Mouse (Mus musculus) gastrocnemius, adult 18-20 months (tissue): ENCODE measurements around the gene Tmem63a. TPM values are rescaled to one million over a fixed set of nuclear protein-coding genes. Genes with fewer than 3 reads are reported as not detected.

Experiments
- DNase-seq: peaks from one replicate; pipeline ENCODE4 v3.0.0; 2021; ENCODE audit warnings: low spot score
- total RNA-seq, 2 experiments: library from RNA; stranded (reverse); gene quantifications; 2 replicates each; pipeline ENCODE4 v1.2.3; 2021

Gene Tmem63a
- total RNA-seq, 2 experiments from 2014 or later, result 14.5 to 15.6 TPM

DNA sequence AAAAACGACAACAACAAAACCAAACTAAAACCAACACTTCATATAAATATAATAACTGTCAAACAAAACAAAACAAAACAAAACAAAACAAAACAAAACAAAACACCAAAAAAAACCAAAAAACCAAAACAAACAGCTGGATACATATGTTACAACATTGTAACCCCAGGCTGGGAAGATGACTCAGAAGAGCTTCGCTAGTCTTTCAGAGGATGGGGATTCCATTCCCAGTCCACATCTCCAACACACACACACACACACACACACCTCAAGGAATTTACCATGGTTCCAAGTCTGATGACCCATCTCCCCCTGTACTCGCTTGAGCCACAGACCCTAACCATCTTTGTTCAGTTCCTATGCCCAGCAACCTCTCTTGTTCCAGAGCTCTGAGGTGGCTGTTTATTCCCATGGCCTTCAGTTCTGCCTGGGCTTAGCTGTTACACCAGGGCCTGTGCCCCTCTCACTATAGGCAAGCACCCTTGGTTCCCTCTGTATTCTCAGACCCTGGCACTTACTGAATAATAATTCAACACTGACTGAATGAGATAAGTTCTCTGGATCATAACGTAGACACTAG, 67.0 kb downstream of the Tmem63a start:
- DNase-seq, result no peak

- peak; percentile 80 for DNase-seq
Observed at GRCm38 (mm10) chr1:181009754-181010153, 67.6 kb downstream of the Tmem63a start.

GRCm38 (mm10) chr1:181010171-181010932, 68.2 kb downstream of the Tmem63a start:
- no peak for DNase-seq

- DNase-seq, result no peak
Observed at GRCm38 (mm10) chr1:181011601-181012000, 69.5 kb downstream of the Tmem63a start.

- no peak for DNase-seq
Observed at GRCm38 (mm10) chr1:181012416-181012815, 70.3 kb downstream of the Tmem63a start.

- no peak for DNase-seq
Observed at GRCm38 (mm10) chr1:181013446-181013845, 71.3 kb downstream of the Tmem63a start.

DNA sequence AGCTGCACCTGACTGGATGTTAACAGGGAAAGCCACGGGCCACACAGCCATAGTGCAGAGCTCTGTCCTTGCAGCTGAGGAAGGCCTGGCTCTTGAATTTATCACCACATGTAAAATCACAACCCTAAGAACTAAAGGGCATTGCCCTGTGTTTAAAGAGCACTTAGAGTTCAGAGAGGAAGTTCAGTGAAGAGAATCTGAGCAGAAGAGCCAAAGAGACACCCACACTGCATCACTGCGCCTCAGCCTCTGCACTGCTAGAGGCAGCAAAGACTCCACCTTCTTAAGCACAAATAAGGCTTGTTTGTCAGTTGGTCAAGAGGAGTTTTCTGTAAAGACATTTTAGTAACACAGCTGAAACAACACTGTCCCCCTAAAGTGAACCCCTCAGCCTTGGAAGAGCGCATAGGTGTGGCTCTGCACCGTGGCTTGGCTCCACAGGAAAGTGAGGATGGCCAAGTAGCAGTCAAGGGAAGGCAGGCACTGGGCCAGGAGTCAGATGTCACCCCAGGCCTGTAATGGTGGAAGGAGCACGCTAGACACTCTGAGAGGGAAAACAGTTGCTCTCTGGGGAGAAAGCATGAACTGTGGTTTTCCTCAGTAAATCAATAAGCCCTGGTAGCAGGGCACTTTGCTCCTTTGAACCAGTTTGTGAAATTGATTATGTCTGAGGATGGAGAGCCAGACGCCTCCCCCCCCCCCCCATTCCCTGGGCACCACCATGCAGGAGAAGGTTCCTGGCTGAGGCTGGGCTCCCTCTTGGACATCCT, 72.8 kb downstream of the Tmem63a start:
- peak; percentile 81 for DNase-seq

DNA sequence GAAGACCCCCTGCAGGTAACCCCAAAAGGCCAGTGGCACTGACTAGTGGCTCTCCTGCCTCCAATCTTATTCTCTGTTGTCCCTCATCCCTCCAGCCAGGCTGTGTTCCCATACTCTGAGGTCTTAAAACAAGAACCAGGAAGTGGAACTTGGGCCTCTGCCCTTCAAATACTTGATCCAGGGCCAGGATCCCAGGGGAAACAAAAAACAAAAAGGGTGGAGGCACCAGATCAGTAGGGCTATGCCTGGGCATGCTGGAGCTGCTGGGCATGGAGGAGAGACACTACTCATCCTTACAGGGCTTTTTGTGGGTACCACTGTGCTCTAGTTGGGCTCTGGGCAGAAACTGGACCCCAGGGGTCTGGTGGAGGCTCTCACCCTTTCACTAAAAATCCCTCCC, 73.4 kb downstream of the Tmem63a start:
- peak; percentile 85 for DNase-seq

GRCm38 (mm10) chr1:181016045-181016444, 73.9 kb downstream of the Tmem63a start:
- DNase-seq, result no peak

DNA sequence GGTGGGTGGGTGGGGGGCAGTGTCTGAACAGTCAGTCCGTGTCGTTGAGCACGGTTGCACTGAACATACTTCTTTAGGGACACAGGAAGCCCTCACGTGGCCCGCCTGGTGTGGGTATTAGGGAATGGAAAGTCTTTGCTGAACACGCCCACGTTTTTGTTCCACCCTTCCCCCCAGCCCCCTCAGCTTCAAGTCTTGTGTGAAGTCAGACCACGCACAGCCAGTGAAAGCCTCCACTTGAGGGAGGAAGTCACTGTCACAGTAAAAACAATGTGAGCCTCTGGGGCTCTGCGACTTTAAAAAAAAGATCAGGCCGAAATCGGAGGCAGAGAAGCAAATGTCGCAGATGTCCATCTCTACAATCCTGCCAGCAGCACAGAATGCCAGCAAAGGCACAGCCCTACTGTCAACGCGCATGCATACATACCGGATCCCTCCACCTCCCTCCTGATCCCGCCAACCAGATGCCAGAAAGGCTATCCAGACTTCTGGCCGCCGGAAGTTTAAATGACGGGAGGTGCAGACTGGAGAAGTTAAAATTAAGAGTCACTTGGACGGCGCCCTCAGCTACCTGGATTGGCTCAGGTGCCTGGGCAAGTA, 74.5 kb downstream of the Tmem63a start:
- peak; percentile 79 for DNase-seq

GRCm38 (mm10) chr1:181017212-181017711, 75.1 kb downstream of the Tmem63a start:
- DNase-seq, result peak; percentile 73

GRCm38 (mm10) chr1:181017890-181018420, 75.8 kb downstream of the Tmem63a start:
- no peak for DNase-seq

DNA sequence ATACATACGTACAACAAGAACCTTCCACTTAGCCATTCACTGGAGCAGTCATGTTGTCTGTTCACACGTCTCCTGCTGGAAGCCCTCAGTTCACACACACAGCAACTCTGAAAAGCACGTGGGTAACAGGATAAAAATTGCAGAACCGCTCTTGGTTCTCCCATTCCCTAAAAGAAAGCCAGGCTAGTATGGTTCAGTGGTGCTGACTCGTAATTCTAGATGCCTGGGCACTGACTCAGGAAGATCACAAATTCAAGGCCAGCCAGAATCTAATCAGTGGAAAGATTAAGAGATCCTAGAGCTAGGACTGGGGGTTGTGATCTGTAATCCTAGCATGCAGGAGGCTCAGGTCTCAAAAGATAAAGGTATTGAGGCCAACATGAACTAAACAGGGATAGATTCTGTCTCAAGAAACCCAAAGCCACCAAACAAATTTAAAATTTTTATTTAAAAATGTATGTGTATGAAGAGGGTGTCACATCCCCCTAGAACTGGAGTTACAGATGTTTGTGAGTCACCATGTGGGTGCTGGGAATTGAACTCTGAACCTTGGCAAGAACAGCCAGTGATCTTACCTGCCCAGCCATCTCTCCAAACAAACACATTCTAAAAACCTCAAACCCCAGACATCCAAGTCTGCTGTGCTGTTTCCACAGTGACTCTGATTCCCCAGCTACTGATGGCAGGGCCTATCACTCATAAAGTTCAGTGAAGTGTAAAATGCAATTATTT, 78.8 kb downstream of the Tmem63a start, which contains the start of gene Ephx1:
Gene Ephx1 (minus strand): TSS at position 149 of the 732 bp plus-strand sequence.
- DNase-seq, result no peak

- DNase-seq, result no peak
Observed at GRCm38 (mm10) chr1:181021488-181021865, 79.3 kb downstream of the Tmem63a start.

DNA sequence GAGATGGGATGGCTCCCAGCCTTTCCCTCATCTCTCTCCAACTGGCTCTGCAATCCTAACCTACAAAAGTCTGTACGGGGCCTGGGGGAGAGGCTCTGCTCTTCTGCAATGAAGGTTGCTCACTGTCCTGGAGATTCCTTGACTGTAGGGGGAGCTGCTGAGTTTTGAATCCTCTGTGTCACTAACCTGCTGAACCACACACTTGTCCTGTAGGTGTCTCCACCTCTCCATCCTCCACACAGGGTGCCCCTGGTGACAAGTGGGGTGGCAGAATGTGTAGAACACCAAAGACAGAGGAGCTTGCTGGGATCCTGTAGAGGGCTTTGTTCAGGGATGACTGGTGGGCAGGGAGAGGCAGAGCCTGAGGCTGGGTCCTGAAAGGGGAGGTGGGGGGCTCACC, 80.1 kb downstream of the Tmem63a start:
- peak; percentile 64 for DNase-seq

Other genes with a start within 250 kb of the Tmem63a start
- gene Mixl1, start 245.3 kb upstream of the Tmem63a start, total RNA-seq, result not detected
- gene Acbd3, start 216.3 kb upstream of the Tmem63a start, total RNA-seq, result 10 to 100 TPM; 12.0 to 14.6 TPM
- 100 to 1,000 TPM; 285 to 302 TPM for gene H3f3a, start 128.4 kb upstream of the Tmem63a start, total RNA-seq
- gene Sde2, start 91.2 kb upstream of the Tmem63a start, total RNA-seq, result 1 to 10 TPM; 7.1 to 9.6 TPM
- gene Lefty2, start 49.2 kb upstream of the Tmem63a start, total RNA-seq, result not detected
- gene Pycr2, start 38.1 kb upstream of the Tmem63a start, total RNA-seq, result 10 to 100 TPM in 1 of 2 experiments, 1 to 10 TPM in 1; 9.9 to 10.9 TPM
- gene Lefty1, start 7.3 kb upstream of the Tmem63a start, total RNA-seq, result under 1 TPM; 0.23 to 0.26 TPM
- 10 to 100 TPM; 13.0 to 16.0 TPM for gene Ephx1, start 78.6 kb downstream of the Tmem63a start, total RNA-seq
- gene 9130409I23Rik, start 108.9 kb downstream of the Tmem63a start, total RNA-seq, result not detected
- 1 to 10 TPM; 7.4 to 8.7 TPM for gene Nvl, start 201.9 kb downstream of the Tmem63a start, total RNA-seq
- 10 to 100 TPM; 39.3 to 40.5 TPM for gene Cnih4, start 202.3 kb downstream of the Tmem63a start, total RNA-seq